Mouse (Mus musculus) ES-E14 (cell line): ENCODE results near the gene Fam122a.

Experiments used
- CHD2 ChIP-seq: IDR thresholded peaks from 2 replicates; pipeline ENCODE4 v1.6.1; 2014; ENCODE audit warnings: mild to moderate bottlenecking, low read depth, low read length, inconsistent platforms
- HCFC1 ChIP-seq: IDR thresholded peaks from 2 replicates; pipeline ENCODE4 v1.6.1; 2012; ENCODE audit warnings: low read length, inconsistent platforms, borderline replicate concordance; ENCODE audit not compliant: insufficient read depth
- MAFK ChIP-seq: IDR thresholded peaks from 2 replicates; pipeline ENCODE4 v1.6.1; 2014; ENCODE audit warnings: mild to moderate bottlenecking, low read depth, low read length, inconsistent platforms; ENCODE audit not compliant: insufficient read depth
- ZC3H11A ChIP-seq: IDR thresholded peaks from 2 replicates; pipeline ENCODE4 v1.6.1; 2012; ENCODE audit warnings: low read depth, mild to moderate bottlenecking, inconsistent platforms, low read length, borderline replicate concordance

DNA sequence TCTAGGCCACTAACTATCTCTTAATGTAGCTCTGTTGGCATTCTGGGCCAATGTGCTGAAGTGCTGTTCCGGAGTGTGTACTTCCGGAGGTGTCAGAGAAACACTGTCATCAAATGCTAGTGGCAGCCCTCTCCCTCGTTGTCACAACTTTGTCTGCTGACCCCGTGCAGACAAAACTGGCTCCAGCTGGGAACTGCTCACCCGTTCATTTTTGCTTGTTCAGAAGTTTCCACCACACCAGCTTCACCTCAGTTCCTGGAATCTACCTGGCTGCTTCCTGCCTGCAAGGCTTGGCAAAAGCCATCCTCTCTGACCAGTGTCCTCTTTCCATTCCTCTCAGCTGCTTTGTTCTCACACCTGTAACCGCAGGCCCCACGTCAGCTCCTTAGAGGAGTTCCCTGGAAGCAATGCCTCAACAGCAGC lies 50.4 kb downstream of the Fam122a start:
- TF ChIP-seq ZC3H11A (no peak), HCFC1 (no peak), MAFK (no peak), CHD2 (no peak)
